Mouse (Mus musculus): ENCODE measurements at regions not wholly inside any gene's neighbourhood (a gene's known extent, or its start where the extent isn't known, plus 50 kb on each side); places are given as distances from the start of the nearest gene placed in this dataset.
"Not testable (repeated sequence)": the region's sequence is repeated elsewhere in the genome, so short reads cannot be mapped to it uniquely, and the experiment has no call there.

- intact Hi-C loops (cut with DNase I) = loop anchor here (5.0 kb wide), 1 partner anchor 377 kb away; no protein-coding TSS in a partner anchor
Observed at GRCm38 (mm10) chr1:164744955-164745608, 51.4 kb upstream of the Dpt start.

DNA sequence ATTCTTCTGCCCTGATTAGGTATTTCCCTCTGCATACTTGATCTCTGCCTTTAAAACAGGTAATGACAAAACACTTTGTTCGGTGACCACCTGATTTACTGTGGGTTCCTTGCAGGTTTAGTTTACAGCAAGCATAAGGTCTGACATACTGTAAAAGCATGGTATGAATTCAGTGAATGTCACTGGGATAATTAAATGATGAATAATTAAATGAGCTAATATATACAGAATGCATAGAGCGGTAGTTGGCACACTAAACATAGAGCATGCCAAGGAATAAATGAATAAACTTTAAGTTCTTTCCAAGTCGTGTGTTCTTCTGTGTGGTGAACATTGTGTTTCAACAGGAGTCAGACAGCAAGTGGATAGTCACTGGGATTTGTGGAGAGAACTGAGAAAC lies 51.9 kb upstream of the Dpt start:
- intact Hi-C loops (cut with DNase I) = no loop called here

GRCm38 (mm10) chr1:164742897-164743296 lies 53.5 kb upstream of the Dpt start:
- intact Hi-C loops (cut with DNase I) = not testable (repeated sequence)

- intact Hi-C loops (cut with DNase I) = no loop called here
Observed at GRCm38 (mm10) chr1:164735646-164736045, 60.8 kb upstream of the Dpt start.

GRCm38 (mm10) chr1:164733741-164734140 lies 62.7 kb upstream of the Dpt start:
- intact Hi-C loops (cut with DNase I) = no loop called here

DNA sequence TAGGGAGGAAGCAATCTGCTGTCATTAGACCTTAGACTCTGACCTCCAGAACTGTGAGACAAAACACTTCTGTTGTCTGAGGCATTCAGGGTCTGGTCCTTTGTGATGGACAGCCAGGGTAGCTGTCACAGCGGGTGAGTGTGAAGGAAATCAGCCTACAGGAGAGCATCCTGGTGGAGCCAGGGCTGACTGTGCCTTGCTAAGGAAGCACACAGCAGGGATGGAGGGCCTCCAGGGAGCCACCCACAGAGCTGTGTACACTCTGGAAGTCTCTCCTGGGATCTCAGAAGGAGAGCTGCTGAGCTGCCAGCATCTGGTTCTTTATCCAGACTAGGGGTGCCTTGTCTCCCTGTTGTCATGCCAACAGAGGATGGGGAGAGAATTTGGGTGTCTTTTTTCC lies 74.4 kb upstream of the Dpt start:
- intact Hi-C loops (cut with DNase I) = no loop called here

DNA sequence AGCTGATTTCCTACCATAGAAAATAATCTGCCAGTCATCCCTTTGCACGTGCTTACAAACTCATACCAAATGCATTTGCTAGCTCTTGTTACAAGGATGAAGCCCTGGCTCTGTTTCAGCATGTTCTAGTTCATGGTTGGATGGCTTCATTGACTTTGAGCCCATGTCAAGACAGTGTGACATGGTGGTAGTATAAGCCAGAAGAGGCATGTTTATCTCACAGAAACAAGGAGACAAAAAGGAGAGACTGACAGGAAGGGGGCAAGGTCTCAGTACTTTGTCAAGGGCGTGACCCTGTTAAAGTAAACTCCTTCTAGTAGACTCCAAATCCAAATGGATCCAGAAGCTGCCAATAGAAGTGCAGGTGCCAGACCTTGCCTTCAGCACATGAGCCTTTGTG lies 81.5 kb upstream of the Dpt start:
- intact Hi-C loops (cut with DNase I) = no loop called here

DNA sequence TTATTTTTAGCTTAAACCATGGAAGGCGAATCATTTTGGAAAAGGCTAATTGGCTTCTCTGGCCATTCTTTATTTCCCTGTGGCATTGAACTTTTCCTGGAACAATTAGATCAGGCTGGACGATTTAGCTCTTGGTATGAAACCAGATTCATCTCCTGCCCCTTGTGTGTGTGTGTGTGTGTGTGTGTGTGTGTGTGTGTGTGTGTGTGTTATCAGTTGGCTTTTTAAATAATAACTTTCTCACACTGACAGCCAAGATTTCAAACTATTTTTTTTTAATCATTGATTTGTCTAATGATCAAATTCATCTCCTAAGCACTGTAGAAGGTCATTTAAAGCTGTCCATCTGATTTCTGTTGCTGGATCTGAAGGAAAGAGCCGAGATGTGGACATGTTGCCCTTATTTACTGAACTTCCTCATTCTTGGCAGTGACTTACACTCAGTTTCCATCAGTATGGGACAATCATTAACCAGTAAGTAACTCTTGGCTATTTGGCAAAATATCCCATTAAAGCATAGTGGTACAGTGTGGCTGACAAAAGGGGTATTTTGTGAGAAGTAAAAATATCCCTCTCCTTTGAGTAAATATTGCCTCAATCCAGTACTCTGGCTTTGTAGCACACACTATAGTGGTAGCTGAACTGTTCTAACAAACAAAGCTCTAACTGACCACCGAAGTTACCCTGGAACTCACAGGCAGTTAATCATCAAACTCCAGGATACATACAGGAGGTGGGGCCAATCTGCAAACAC lies 82.5 kb upstream of the Dpt start:
- intact Hi-C loops (cut with DNase I) = no loop called here

GRCm38 (mm10) chr1:164712514-164712913 lies 83.9 kb upstream of the Dpt start:
- intact Hi-C loops (cut with DNase I) = no loop called here

DNA sequence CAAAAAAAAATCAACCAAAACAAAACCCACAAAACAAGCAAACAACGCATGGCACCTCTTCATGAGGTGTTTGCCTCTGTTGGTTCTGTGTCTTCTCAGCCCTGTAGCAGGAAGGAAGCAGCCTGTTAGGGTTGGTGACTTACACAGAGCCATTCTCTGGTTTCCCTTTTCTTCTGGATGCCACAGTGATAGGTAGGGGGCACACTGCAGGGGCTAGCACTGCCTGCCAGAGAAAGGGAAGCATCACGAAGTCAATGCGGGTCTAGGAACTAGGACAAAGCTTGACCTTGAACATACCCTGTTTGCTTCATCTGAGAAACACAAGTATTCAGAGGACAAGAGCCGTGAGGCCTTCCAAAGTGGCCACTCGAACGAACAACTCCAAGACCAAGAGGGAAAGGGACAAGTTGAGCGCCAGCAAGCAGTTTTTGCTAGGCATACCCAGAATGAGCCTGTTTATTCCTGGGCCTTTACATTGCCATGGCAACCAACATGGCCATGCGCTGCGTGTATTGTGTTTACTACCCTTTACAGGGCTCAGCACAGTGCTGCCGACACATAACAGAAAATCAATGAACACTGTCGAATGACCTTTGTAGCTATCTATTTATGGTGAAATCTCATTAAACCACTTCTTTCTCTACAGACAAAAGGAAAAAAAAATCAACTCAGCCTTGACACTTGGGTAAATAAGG lies 91.9 kb upstream of the Dpt start:
- intact Hi-C loops (cut with DNase I) = no loop called here

DNA sequence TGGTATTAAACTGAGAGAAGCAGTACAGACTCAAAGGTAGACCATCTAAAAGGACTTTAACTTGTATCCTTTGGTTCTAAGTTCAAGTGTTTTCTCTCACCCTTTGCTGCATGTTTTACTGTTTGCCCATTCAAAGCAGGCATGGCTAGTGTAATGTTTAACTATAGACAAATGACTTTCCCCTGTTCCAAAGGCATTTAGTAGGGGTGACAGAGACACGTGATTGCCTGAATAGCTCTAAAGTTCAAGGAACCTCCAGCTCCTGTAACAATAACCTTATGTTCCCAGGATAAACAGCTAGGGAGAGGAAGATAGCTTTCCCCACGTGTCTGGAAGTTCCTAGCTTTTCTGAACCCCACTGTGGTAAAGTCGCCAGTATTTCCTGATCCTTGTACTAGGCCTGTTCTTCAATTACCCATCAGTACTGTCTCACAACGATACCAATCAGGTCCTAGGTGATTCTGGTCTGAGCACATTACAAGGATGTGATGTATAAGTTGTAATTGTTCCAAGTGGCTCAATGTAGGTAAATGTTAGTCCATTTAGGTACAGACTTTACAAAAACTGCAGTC lies 92.8 kb upstream of the Dpt start:
- intact Hi-C loops (cut with DNase I) = no loop called here

GRCm38 (mm10) chr1:164690055-164690454 lies 106.4 kb upstream of the Dpt start:
- intact Hi-C loops (cut with DNase I) = no loop called here

DNA sequence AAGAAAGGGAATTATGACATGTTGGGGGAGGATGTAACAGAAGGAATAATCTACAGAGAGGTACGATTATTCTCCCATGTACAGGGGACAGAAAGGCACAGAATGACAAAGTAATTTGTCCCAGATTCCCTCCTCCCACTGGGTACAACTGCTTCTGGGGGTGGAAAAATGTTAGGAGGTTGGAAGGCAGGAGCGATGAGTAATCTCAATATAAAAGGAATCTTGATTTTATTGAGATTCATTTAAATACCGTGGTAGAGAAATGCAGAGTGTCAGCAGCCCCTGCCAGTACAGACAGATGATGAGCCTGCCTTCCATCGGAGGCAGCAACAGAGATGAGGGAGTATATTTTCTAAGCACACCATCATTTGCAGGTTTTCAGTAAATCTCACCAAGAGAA lies 107.1 kb upstream of the Dpt start:
- intact Hi-C loops (cut with DNase I) = no loop called here

GRCm38 (mm10) chr1:164684437-164684836 lies 112.0 kb upstream of the Dpt start:
- intact Hi-C loops (cut with DNase I) = no loop called here

DNA sequence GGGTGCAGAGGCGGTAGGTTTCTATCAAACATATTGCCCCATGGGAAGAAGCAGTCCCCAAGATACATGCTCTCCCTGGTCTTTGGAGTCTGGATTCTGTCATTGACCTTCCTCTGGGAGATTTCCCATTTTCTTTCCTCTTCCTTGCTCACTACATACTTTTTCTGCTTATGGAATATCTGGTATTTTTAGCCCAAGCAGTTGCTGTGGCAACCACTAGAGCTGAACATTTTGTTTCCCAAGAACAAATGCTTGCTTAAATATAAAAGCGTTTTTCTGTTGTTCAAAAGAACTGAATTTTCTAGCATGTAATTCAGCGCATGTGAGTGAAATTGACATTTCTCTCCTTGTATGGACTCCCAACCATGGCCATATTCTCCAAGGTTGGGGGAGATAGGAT lies 112.7 kb upstream of the Dpt start:
- intact Hi-C loops (cut with DNase I) = no loop called here

DNA sequence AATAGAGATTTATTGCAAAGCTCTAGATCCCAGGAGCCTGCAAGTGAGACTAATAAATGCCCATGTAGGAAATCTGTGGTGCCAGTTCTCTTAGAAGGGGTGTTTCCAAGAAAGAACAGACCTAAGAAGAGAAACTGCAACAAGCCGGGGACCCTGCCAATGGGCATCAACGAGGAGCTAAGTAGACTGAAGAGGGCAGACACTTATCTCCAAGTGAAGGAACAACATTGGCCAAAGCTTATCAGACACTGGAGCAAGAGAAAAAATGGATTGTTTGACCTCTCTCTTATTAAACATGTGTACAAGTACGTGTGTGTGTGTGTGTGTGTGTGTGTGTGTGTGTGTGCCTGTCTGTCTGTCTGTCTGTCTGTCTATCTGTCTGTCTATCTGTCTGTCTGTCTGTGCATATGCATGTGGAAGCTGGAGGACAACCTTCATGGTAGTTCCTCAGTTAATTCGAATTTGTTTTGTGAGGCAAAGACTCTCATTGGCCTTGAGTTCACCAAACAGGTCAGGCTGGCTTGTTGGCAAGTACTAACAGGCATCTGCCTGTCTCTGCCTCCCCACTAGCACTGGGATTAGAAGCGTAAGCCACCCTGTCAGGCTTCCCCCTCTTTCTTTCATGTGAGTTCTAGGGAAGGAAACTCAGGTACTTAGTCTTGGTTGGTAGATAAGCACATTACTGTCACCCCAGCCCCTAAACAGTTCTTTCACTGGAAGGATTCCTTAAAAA lies 113.4 kb upstream of the Dpt start:
- intact Hi-C loops (cut with DNase I) = no loop called here

- intact Hi-C loops (cut with DNase I) = no loop called here
Observed at GRCm38 (mm10) chr1:164682426-164682825, 114.0 kb upstream of the Dpt start.

DNA sequence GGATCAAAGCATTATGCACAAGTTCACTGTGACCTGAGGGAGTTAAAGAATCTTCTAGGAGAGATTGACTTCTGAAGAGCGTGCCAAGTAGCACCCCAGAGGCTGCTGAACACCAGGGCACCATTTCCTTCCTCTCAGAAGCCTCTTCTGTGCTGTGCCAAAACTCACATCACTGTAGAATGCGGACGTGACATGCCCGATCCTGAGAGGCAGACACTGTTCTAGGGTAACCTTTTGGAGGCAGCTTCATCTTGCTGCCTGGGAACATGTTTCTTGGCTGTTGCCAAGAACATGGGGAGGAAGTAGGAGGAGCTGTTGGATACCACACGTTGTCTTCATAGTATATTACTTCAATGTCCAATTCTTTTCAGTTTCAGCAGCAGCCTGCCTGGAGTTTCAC lies 114.9 kb upstream of the Dpt start:
- intact Hi-C loops (cut with DNase I) = no loop called here

DNA sequence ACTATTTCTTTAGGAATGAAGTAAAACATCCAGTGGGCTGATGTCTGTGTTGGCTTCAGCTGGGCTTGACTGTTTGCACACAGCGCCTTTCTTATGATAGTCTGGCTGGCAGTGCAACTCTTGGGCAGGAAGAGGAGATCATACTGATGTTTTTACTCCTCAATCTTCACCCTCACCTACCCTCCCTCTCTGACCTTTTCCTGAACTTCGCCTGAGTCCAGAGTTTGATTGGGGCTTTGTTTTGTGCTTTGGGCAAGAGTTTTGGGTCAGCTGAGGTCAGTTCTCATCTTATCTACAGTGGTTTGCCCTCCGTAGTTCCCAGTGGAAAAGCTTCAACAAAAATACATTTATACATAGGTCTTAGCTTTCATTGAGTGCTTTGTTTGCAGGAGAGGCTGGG lies 118.1 kb upstream of the Dpt start:
- intact Hi-C loops (cut with DNase I) = no loop called here

GRCm38 (mm10) chr1:164652244-164652643 lies 144.2 kb upstream of the Dpt start:
- intact Hi-C loops (cut with DNase I) = no loop called here

DNA sequence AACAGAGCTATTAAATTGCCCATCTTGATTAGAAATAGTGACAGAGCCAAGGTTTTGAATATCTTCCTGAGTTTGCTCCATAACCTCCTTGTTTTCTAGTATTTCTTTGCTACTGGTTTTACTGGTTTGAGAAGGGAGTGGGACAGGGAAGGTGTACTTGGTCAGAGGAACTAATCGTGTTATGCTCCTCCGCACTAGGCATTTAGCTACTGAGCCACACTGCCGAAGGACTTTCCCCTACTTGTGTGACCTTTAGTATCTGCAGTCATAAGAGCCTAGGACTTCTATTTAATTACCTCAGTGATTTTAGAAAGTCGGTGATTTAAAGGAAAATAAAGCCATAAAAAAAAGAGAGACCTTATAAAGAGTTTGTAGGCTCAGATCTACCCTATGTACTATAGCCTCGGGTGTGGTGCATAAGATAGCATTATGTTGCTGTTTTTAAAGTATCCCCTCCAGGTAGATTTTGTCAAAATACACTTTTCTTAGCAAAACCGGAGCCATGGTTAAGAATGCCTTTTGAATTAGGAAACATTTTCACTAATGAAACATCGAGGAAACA lies 158.5 kb upstream of the Dpt start:
- intact Hi-C loops (cut with DNase I) = no loop called here
